8 mouse cellular contexts compared by ENCODE assay signal in genomic region chr8:83565731-83566375, GRCm38 (mm10). TPM values are rescaled to one million over a fixed set of nuclear protein-coding genes. Genes with fewer than 3 reads are reported as not detected.
A peak's percentile ranks its signal among the peaks of the same experiment; 100 is the strongest.
DNase-seq lines count a peak whose midpoint lies in the region; ATAC-seq and TF ChIP-seq lines count a peak whose summit lies in the region.

No protein-coding gene starts in this region.

- 73% methylated on average over 9 of the region's 9 CpGs for WGBS in embryonic facial prominence, embryonic 10.5 days
- WGBS in hindbrain, postnatal 0 days = 76% methylated on average over 9 of the region's 9 CpGs

- peak overlapping the region; percentile 96; the same call in 1 of the 2 replicates for H3K4me2 ChIP-seq in hindbrain, postnatal 0 days (ENCODE audit: low read depth, low read length)

- H3K9ac ChIP-seq in hindbrain, postnatal 0 days (replicated peaks; ENCODE audit: low read length) = no peak overlapping the region

- peaks cover 17% of the 10 kb centered on the region for H3K4me1 ChIP-seq in embryonic facial prominence, embryonic 10.5 days
- peaks cover 12% of the 10 kb centered on the region for H3K4me1 ChIP-seq in hindbrain, postnatal 0 days (ENCODE audit: insufficient read depth, low read length)
- peaks cover 48% of the 10 kb centered on the region for H3K4me1 ChIP-seq in megakaryocyte, embryonic 14.5 days

- H3K27me3 ChIP-seq in embryonic facial prominence, embryonic 10.5 days (replicated peaks; ENCODE audit: low read depth, poor library complexity, severe bottlenecking) = no peaks in the 10 kb centered on the region
- no peaks in the 10 kb centered on the region for H3K27me3 ChIP-seq in hindbrain, postnatal 0 days (ENCODE audit: insufficient read depth, low read length)
- H3K27me3 ChIP-seq in megakaryocyte, embryonic 14.5 days (replicated peaks) = peaks cover 3% of the 10 kb centered on the region

- H3K27ac ChIP-seq in embryonic facial prominence, embryonic 10.5 days (replicated peaks) = no peak overlapping the region
- 0 out of 2 replicates have a peak overlapping the region, but pooled peaks have one; percentile 87 for H3K27ac ChIP-seq in hindbrain, postnatal 0 days

- peak; percentile 3; the same call in 1 of the 2 replicates for ATAC-seq in hindbrain, postnatal 0 days

- peak; percentile 42 for DNase-seq in cerebellum, adult 11-12 months
- no peak for DNase-seq in cerebellum, postnatal 4 days (ENCODE audit: low spot score in 2 of 2)
- DNase-seq in B cell, adult 2 months = peak; percentile 46
- no peak for DNase-seq in embryonic facial prominence, embryonic 10.5 days (ENCODE audit: low spot score)
- no peak for DNase-seq in hindbrain, postnatal 0 days (ENCODE audit: low spot score)
- peak; percentile 56 for DNase-seq in thymus, postnatal 0 days (ENCODE audit: low spot score)
- DNase-seq in right cerebral cortex, postnatal 14 days = no peak

- H3K36me3 ChIP-seq in embryonic facial prominence, embryonic 10.5 days (replicated peaks) = peaks cover 22% of the 10 kb centered on the region
- 0 out of 2 replicates have a peak, but pooled peaks cover 10% of the 10 kb centered on the region for H3K36me3 ChIP-seq in hindbrain, postnatal 0 days (ENCODE audit: insufficient read depth, low read length)
- H3K36me3 ChIP-seq in megakaryocyte, embryonic 14.5 days (replicated peaks; ENCODE audit: low read length) = peaks cover 22% of the 10 kb centered on the region

- no peak for TF ChIP-seq CTCF in hindbrain, postnatal 0 days (IDR thresholded peaks at IDR 0.05; ENCODE audit: low read depth)

- no peaks in the 10 kb centered on the region for H3K9me3 ChIP-seq in embryonic facial prominence, embryonic 10.5 days
- no peaks in the 10 kb centered on the region for H3K9me3 ChIP-seq in hindbrain, postnatal 0 days (ENCODE audit: low read length)
- 0 out of 2 replicates have a peak, but pooled peaks cover 2% of the 10 kb centered on the region for H3K9me3 ChIP-seq in megakaryocyte, embryonic 14.5 days

- H3K4me3 ChIP-seq in embryonic facial prominence, embryonic 10.5 days = peak overlapping the region; percentile 88; the same call in 1 of the 2 replicates
- H3K4me3 ChIP-seq in hindbrain, postnatal 0 days (ENCODE audit: low read length) = no peak overlapping the region
- H3K4me3 ChIP-seq in megakaryocyte, embryonic 14.5 days (replicated peaks) = peak overlapping the region; percentile 46

RNA-seq across cellular contexts. Expression of gene Ndufb7, which starts 0.6 kb away (rescaled TPM):
- 320 and 348 TPM in 2 replicates for polyA plus RNA-seq in embryonic facial prominence, embryonic 10.5 days (2016; fragmentation: Nextera tagmentation; extraction: Ambion mirVana)
- 124 and 186 TPM in 2 replicates for total RNA-seq in hindbrain, postnatal 0 days (2014; rRNA removed)
- polyA plus RNA-seq in hindbrain, postnatal 0 days (2015; fragmentation: Nextera tagmentation; extraction: Ambion mirVana) = 436 and 442 TPM in 2 replicates
- polyA plus RNA-seq in megakaryocyte, embryonic 14.5 days (2012; ENCODE audit: insufficient read depth, low replicate concordance) = 84.7 and 511 TPM in 2 replicates
- polyA plus RNA-seq in thymus, postnatal 0 days (2015; fragmentation: Nextera tagmentation; extraction: Ambion mirVana) = 503 and 517 TPM in 2 replicates

RNA-seq across cellular contexts. Expression of gene Olfr370, which starts 30.3 kb away (rescaled TPM):
- polyA plus RNA-seq in embryonic facial prominence, embryonic 10.5 days (2016; fragmentation: Nextera tagmentation; extraction: Ambion mirVana) = not detected in 2 replicates
- total RNA-seq in hindbrain, postnatal 0 days (2014; rRNA removed) = 0.05 TPM in 1 of 2 replicates, not detected in the other
- polyA plus RNA-seq in hindbrain, postnatal 0 days (2015; fragmentation: Nextera tagmentation; extraction: Ambion mirVana) = 0.08 TPM in 1 of 2 replicates, not detected in the other
- not detected in 2 replicates for polyA plus RNA-seq in megakaryocyte, embryonic 14.5 days (2012; ENCODE audit: insufficient read depth, low replicate concordance)
- not detected in 2 replicates for polyA plus RNA-seq in thymus, postnatal 0 days (2015; fragmentation: Nextera tagmentation; extraction: Ambion mirVana)

RNA-seq across cellular contexts. Expression of gene Tecr, which starts 41.9 kb away (rescaled TPM):
- polyA plus RNA-seq in embryonic facial prominence, embryonic 10.5 days (2016; fragmentation: Nextera tagmentation; extraction: Ambion mirVana) = 667 and 713 TPM in 2 replicates
- total RNA-seq in hindbrain, postnatal 0 days (2014; rRNA removed) = 1,283 and 1,409 TPM in 2 replicates
- 1,550 and 1,625 TPM in 2 replicates for polyA plus RNA-seq in hindbrain, postnatal 0 days (2015; fragmentation: Nextera tagmentation; extraction: Ambion mirVana)
- 406 and 513 TPM in 2 replicates for polyA plus RNA-seq in megakaryocyte, embryonic 14.5 days (2012; ENCODE audit: insufficient read depth, low replicate concordance)
- polyA plus RNA-seq in thymus, postnatal 0 days (2015; fragmentation: Nextera tagmentation; extraction: Ambion mirVana) = 315 and 341 TPM in 2 replicates

RNA-seq across cellular contexts. Expression of gene Dnajb1, which starts 42.1 kb away (rescaled TPM):
- 78.3 and 84.7 TPM in 2 replicates for polyA plus RNA-seq in embryonic facial prominence, embryonic 10.5 days (2016; fragmentation: Nextera tagmentation; extraction: Ambion mirVana)
- 35.3 and 42.7 TPM in 2 replicates for total RNA-seq in hindbrain, postnatal 0 days (2014; rRNA removed)
- 60.1 and 65.0 TPM in 2 replicates for polyA plus RNA-seq in hindbrain, postnatal 0 days (2015; fragmentation: Nextera tagmentation; extraction: Ambion mirVana)
- 23.3 and 30.5 TPM in 2 replicates for polyA plus RNA-seq in megakaryocyte, embryonic 14.5 days (2012; ENCODE audit: insufficient read depth, low replicate concordance)
- polyA plus RNA-seq in thymus, postnatal 0 days (2015; fragmentation: Nextera tagmentation; extraction: Ambion mirVana) = 71.2 and 92.9 TPM in 2 replicates

Comparison
In these comparisons a context has a peak if more than half of its experiments do, and no peak if none do; other contexts are left out.
1. DNase-seq: peak in cerebellum, adult 11-12 months (single experiment), B cell, adult 2 months (2 of 2) and thymus, postnatal 0 days (single experiment); none in cerebellum, postnatal 4 days (0 of 2), embryonic facial prominence, embryonic 10.5 days (single experiment), hindbrain, postnatal 0 days (single experiment) and right cerebral cortex, postnatal 14 days (single experiment).